Mouse (Mus musculus) embryo, embryonic 10.5 days (tissue): ENCODE data around the gene Cyp2e1.
A peak's percentile ranks its signal among the peaks of the same experiment; 100 is the strongest.

Experiments
- DNase-seq: peaks from one replicate; pipeline ENCODE4 v3.0.0-alpha.2; 2015; ENCODE audit warnings: low spot score

The Cyp2e1 gene

DNA sequence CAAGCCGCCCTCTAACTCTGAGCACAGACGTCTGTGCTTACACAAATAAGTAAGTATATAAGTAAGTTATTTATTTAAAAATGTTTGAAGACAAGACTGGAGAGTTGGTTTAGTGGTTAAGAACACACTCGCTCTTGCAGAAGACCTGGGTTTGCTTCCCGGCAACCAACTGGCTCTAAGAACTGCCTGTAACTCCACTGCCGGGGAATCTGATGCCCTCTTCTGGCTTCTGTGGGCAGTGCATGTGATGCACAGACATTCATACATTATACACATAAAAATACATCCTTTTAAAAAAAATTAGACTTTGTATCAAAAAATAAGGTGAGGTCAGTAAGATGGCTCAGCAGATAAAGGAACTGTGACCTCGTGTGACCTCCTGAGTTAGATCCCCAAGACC is 47.0 kb downstream of the Cyp2e1 start:
- DNase-seq = no peak

DNA sequence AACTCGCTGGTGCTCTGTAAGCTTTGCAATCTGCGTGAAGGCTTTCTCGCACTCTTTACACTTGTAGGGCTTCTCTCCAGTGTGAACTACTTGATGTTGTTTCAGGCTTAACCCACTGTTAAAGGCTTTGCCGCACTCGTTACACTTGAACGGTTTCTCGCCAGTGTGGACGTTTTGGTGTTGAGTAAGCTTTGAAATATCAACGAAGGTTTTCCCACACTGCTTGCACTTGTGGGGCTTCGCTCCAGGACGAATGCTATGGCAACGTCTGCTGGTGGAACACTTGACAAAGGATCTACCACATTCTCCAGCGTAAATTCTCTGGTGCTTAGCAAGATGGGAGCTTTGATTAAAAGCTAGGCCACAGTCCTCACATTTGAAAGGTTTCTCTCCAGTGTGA is 48.2 kb downstream of the Cyp2e1 start:
- DNase-seq = no peak

DNA sequence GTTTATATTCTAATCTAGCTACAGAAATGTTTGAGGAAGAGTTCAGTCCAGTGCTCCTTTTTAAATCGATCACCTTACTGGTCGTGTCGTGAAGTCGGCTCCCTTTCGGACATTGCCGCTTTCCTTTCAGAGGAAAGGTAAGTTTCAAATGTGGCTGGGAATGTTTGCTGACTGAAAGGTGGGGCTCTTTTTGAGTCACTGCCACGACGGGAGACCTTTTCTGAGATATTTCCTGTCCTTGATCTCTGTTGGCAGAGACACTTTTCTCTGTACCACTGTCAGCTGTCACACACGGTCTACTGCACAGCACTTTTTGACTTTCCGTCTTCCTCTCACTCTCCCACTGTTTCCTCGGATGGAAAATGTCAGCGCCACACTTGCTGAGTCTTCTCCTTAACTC is 49.3 kb downstream of the Cyp2e1 start:
- DNase-seq = no peak

DNA sequence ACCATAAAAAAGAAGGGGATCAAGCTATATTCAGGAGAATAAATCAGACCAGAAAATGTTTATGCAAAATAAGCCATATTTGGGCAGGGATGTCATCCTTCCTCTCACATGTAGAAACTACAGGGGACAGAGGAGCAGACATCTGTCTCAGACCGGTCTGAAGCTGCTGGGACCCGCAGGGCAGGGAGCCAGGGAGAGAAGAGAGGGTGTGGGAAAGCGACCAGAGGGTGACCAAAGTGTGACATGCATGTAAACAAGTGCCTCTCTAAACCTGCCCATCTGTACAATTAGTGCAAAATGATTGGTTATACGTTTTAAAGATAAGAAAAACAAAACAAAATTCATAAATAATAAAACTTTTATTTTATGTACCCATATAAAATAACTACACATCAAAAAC is 56.6 kb downstream of the Cyp2e1 start:
- DNase-seq = no peak

DNA sequence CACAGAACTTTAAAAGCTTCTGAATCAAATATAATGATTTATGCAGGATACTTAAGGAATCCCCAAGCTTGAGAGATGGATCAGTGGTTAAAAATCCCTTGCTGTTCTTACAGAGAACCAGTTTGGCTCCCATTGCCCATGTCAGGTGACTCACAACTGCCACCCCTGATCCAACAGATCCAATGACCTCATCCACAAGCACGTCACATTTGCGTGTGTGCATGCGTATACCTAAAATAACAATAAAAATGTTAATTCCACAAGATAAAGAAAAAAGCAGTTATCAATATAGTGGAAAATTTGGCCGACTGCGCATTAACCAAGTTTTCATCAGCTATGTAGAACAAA is 57.7 kb downstream of the Cyp2e1 start:
- DNase-seq = no peak

DNA sequence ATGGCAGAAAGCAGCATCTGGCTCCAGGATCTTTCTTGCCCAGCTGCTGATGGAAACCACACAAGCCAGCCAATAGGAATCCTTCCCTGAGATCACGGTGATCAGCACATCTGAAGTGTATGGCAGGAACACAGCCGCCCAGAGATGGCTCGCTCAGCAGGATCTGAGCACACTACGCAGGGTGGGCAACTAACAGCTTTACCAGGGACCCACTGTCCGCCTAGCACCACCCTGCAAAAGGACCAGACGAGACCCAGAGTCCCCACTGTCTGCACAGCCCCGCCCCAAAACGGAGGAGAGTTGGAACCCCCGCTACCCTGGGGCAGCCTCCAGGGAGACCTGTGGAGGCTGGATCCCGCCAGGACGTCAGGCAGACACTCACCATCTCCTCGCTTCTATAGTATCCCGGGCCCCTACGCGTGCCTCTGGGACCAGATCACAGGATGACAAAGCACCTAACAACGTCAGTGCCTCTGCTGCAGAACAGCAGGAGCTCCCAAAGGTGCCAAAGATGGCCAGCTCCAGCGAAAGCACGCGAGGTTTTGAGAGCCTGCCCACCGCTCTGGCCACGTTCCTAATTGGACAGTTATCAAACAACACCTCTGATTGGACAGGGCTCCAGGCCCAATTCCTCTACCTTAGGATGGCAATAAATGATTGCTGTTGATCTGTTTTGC is 58.3 kb downstream of the Cyp2e1 start, which contains the start of gene Zfp941:
Zfp941 (minus strand) TSS at position 526 of the 677 bp plus-strand sequence.
- peak; percentile 76 for DNase-seq

DNA sequence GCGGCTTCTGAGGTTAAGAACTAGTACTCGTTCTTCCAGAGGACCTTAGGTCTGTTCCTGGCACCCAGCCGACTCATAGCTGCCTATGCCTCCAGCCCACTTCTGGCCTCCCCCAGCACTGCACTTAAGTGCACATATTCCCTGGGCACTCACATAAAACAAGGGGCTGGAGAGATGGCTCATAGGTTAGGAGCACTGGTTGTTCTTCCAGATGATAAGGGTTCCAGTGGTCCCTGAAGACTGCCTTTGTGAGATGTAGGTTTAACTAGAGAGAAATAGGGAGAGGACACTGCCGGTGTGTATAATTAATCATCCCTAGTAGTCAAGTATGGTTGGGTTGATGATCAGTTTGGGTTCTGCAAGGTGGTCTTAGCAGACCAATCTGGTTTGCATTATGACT is 59.2 kb downstream of the Cyp2e1 start:
- DNase-seq = no peak
